Mouse (Mus musculus) neural tube, embryonic 11.5 days (tissue): ENCODE data around the gene Krtap10-10. TPM values are rescaled to one million over a fixed set of nuclear protein-coding genes. Genes with fewer than 3 reads are reported as not detected.
A peak's percentile ranks its signal among the peaks of the same experiment; 100 is the strongest.

Source experiments
- ATAC-seq: fragments of 200-750 bp; cut with Nextera tagmentation; 2 replicates; pipeline ENCODE4 v1.8.0; 2017; ENCODE audit warnings: moderate number of reproducible peaks, mild to moderate bottlenecking, moderate TSS enrichment, moderate library complexity; ENCODE audit not compliant: insufficient read depth, low FRiP score, low TSS enrichment
- DNase-seq: peaks from one replicate; pipeline ENCODE4 v3.0.0-alpha.2; 2015; ENCODE audit warnings: low spot score
- H3K27ac ChIP-seq: fragments of 300-500 bp; sonication (generic); 2 replicates; pipeline ENCODE4 v1.5.1; 2014; ENCODE audit warnings: low read depth, mild to moderate bottlenecking, low read length
- H3K27me3 ChIP-seq: fragments of 300-500 bp; sonication (generic); 2 replicates; pipeline ENCODE4 v1.6.1; 2014; ENCODE audit warnings: mild to moderate bottlenecking, low read length, mixed read lengths; ENCODE audit not compliant: control insufficient read depth, insufficient read depth
- H3K36me3 ChIP-seq: fragments of 300-500 bp; sonication (generic); 2 replicates; pipeline ENCODE4 v1.6.1; 2014; ENCODE audit warnings: mild to moderate bottlenecking, low read length, moderate library complexity, mixed read lengths; ENCODE audit not compliant: control insufficient read depth, insufficient read depth
- H3K4me1 ChIP-seq: fragments of 300-500 bp; sonication (generic); 2 replicates; pipeline ENCODE4 v1.6.1; 2014; ENCODE audit warnings: low read length, mixed read lengths; ENCODE audit not compliant: control insufficient read depth, insufficient read depth
- H3K4me2 ChIP-seq: fragments of 300-500 bp; sonication (generic); 2 replicates; pipeline ENCODE4 v1.6.1; 2014; ENCODE audit warnings: low read depth, mild to moderate bottlenecking, moderate library complexity
- H3K4me3 ChIP-seq: fragments of 300-500 bp; sonication (generic); 2 replicates; pipeline ENCODE4 v1.5.1; 2014; ENCODE audit warnings: low read depth, low read length
- H3K9ac ChIP-seq: fragments of 300-500 bp; sonication (generic); 2 replicates; pipeline ENCODE4 v1.6.1; 2014; ENCODE audit warnings: mild to moderate bottlenecking, low read length
- H3K9me3 ChIP-seq: fragments of 300-500 bp; sonication (generic); 2 replicates; pipeline ENCODE4 v1.6.1; 2016; ENCODE audit warnings: low read length; ENCODE audit not compliant: control insufficient read depth
- WGBS: fragments of 180-500 bp; shearing (Covaris S2); extraction: QIAGEN DNeasy Blood & Tissue Kit; methylation state at CpG from one replicate; pipeline ENCODE4 v1.1.7; 2014; 5-methylcytosine and 5-hydroxymethylcytosine counted together
- polyA plus RNA-seq: library from polyadenylated mRNA; unstranded; fragments of >200 nt; fragmentation: Nextera tagmentation; extraction: Ambion mirVana; gene quantifications from 2 replicates; pipeline ENCODE4 v1.2.1, GENCODE M21; 2014

Krtap10-10 gene
- polyA plus RNA-seq, 1 experiment from 2014 or later = not detected

- DNase-seq = no peak
- Histone ChIP-seq H3K27me3 (no peaks in the 10 kb centered on the region), H3K27ac (no peak within 1 kb of the TSS), H3K9ac (no peak within 1 kb of the TSS), H3K4me2 (no peak within 1 kb of the TSS), H3K4me3 (no peak within 1 kb of the TSS), H3K36me3 (no peaks in the 10 kb centered on the region), H3K9me3 (no peaks in the 10 kb centered on the region), H3K4me1 (no peaks in the 10 kb centered on the region)
- WGBS = 73% methylated on average over 5 of the region's 5 CpGs
- ATAC-seq = no peak
These were observed 24.0 kb upstream of the Krtap10-10 start, which contains the start of gene Gm9507 for GRCm38 (mm10) chr10:77811743-77812142. Gm9507 (minus strand) TSS chr10:77811843.

GRCm38 (mm10) chr10:77814382-77814781 is 21.4 kb upstream of the Krtap10-10 start, which contains the start of gene Gm2696:
Gm2696 (plus strand) TSS chr10:77814682.
- no peak within 1 kb of the TSS for H3K9ac ChIP-seq
- DNase-seq (no peak), ATAC-seq (no peak)
- H3K4me1 ChIP-seq = no peaks in the 10 kb centered on the region
- no peaks in the 10 kb centered on the region for H3K36me3 ChIP-seq
- no peak within 1 kb of the TSS for H3K27ac ChIP-seq
- WGBS = 59% methylated on average over 4 of the region's 4 CpGs
- H3K4me3 ChIP-seq = no peak within 1 kb of the TSS
- H3K4me2 ChIP-seq = no peak within 1 kb of the TSS
- H3K27me3 ChIP-seq = no peaks in the 10 kb centered on the region
- H3K9me3 ChIP-seq = no peaks in the 10 kb centered on the region

DNA sequence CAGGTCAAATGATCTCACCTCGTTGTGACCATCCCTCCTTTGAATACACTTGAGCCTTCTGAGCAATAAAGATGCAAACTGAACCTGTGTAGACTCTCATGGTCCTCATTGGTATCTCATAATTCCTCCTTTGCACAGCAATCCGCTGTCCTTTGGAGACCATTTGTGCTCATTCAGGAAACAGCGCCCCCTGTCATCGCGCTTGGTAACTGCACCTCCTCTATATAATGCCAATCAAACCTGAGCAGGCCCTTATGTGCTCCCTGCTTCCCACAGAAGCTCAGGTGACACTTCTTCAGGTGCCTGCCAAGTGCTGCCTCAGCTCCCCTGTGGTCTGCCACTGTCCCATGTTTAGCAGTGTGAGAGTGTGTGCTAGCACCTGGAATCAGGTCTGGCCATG is 20.2 kb upstream of the Krtap10-10 start:
- Histone ChIP-seq H3K36me3 (no peaks in the 10 kb centered on the region), H3K27me3 (no peaks in the 10 kb centered on the region), H3K27ac (no peak overlapping the region), H3K4me1 (no peaks in the 10 kb centered on the region), H3K9me3 (no peaks in the 10 kb centered on the region), H3K4me2 (no peak overlapping the region), H3K9ac (no peak overlapping the region), H3K4me3 (no peak overlapping the region)
- DNase-seq (peak; percentile 35), ATAC-seq (no peak)
- WGBS = 28% methylated on average over 5 of the region's 5 CpGs

DNA sequence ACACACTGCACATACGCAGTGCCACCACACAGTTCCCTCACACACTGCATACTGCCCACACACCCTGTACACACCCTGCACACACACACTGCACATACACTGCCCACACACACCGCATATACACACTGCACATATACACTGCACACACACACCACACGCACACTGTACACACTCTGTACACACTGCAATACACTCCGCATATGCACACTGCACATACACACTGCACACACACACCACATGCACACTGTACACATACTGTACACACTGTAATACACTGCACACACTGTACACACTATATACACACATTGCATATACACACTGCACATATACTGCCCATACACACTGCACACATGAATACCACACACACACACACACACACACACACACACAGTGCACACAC is 17.2 kb upstream of the Krtap10-10 start:
- DNase-seq (no peak), ATAC-seq (no peak)
- H3K36me3 ChIP-seq = no peaks in the 10 kb centered on the region
- no peak overlapping the region for H3K27ac ChIP-seq
- H3K9ac ChIP-seq = no peak overlapping the region
- H3K9me3 ChIP-seq = no peaks in the 10 kb centered on the region
- no peaks in the 10 kb centered on the region for H3K27me3 ChIP-seq
- H3K4me2 ChIP-seq = no peak overlapping the region
- no peak overlapping the region for H3K4me3 ChIP-seq
- H3K4me1 ChIP-seq = no peaks in the 10 kb centered on the region
- WGBS = 95% methylated on average over 4 of the region's 4 CpGs

- no peak for DNase-seq
These were observed 16.5 kb upstream of the Krtap10-10 start for GRCm38 (mm10) chr10:77819203-77819602.

GRCm38 (mm10) chr10:77826951-77827350 is 8.8 kb upstream of the Krtap10-10 start, which contains the start of gene Krtap10-4:
Krtap10-4 (minus strand) TSS chr10:77827095.
- no peak for ATAC-seq
- H3K27ac ChIP-seq = no peak within 1 kb of the TSS
- H3K36me3 ChIP-seq = no peaks in the 10 kb centered on the region
- no peak within 1 kb of the TSS for H3K9ac ChIP-seq
- H3K4me3 ChIP-seq = no peak within 1 kb of the TSS
- no peaks in the 10 kb centered on the region for H3K4me1 ChIP-seq
- H3K27me3 ChIP-seq = no peaks in the 10 kb centered on the region
- WGBS = 76% methylated on average over 6 of the region's 6 CpGs
- no peak within 1 kb of the TSS for H3K4me2 ChIP-seq
- DNase-seq = no peak
- H3K9me3 ChIP-seq = no peaks in the 10 kb centered on the region

More at GRCm38 (mm10) chr10:77819203-77819602, 16.5 kb upstream of the Krtap10-10 start:
- no peaks in the 10 kb centered on the region for H3K4me1 ChIP-seq
- no peak overlapping the region for H3K27ac ChIP-seq
- 53% methylated on average over 4 of the region's 4 CpGs for WGBS
- H3K36me3 ChIP-seq = no peaks in the 10 kb centered on the region
- no peak overlapping the region for H3K9ac ChIP-seq
- no peak overlapping the region for H3K4me2 ChIP-seq
- no peak for ATAC-seq
- H3K27me3 ChIP-seq = no peaks in the 10 kb centered on the region
- no peak overlapping the region for H3K4me3 ChIP-seq
- H3K9me3 ChIP-seq = no peaks in the 10 kb centered on the region

DNA sequence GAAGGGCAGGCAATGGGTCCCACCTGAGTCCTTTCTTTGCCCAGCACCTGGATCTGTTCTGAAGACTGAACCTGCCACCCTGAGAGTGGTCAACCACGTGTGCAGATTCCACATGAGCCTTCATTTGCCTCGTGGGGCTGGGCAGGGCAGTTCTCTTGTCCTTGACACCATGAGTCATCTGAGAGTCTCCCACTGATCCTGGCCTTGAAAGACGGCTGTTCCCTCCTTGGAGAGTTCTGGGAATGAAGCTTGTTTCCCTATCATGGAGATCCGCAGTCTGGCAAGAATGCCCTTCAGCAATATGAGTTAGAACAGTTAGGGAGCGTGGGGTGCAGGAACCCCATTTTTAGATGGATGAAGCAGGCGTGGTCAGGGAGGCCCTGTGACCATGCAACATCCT is 3.3 kb downstream of the Krtap10-10 start:
- no peak overlapping the region for H3K27ac ChIP-seq
- no peak overlapping the region for H3K4me2 ChIP-seq
- DNase-seq (no peak), ATAC-seq (no peak)
- H3K4me1 ChIP-seq = no peaks in the 10 kb centered on the region
- H3K9me3 ChIP-seq = no peaks in the 10 kb centered on the region
- no peaks in the 10 kb centered on the region for H3K27me3 ChIP-seq
- no peak overlapping the region for H3K4me3 ChIP-seq
- WGBS = 80% methylated on average over 6 of the region's 6 CpGs
- no peaks in the 10 kb centered on the region for H3K36me3 ChIP-seq
- no peak overlapping the region for H3K9ac ChIP-seq

GRCm38 (mm10) chr10:77846503-77846902 is 10.8 kb downstream of the Krtap10-10 start, which contains the start of gene Gm36176:
Gm36176 (plus strand) TSS chr10:77846803.
- H3K4me3 ChIP-seq = no peak within 1 kb of the TSS
- no peak within 1 kb of the TSS for H3K27ac ChIP-seq
- ATAC-seq (no peak), DNase-seq (no peak)
- H3K9me3 ChIP-seq = no peaks in the 10 kb centered on the region
- 96% methylated on average over 3 of the region's 3 CpGs for WGBS
- no peak within 1 kb of the TSS for H3K4me2 ChIP-seq
- no peaks in the 10 kb centered on the region for H3K4me1 ChIP-seq
- no peak within 1 kb of the TSS for H3K9ac ChIP-seq
- H3K27me3 ChIP-seq = no peaks in the 10 kb centered on the region
- H3K36me3 ChIP-seq = no peaks in the 10 kb centered on the region

- 23% methylated on average over 2 of the region's 2 CpGs for WGBS
- DNase-seq = no peak
- H3K9me3 ChIP-seq = no peaks in the 10 kb centered on the region
These were observed 11.2 kb downstream of the Krtap10-10 start for GRCm38 (mm10) chr10:77846961-77847360.

More at GRCm38 (mm10) chr10:77846961-77847360, 11.2 kb downstream of the Krtap10-10 start:
- no peaks in the 10 kb centered on the region for H3K4me1 ChIP-seq
- ATAC-seq = no peak
- H3K27me3 ChIP-seq = no peaks in the 10 kb centered on the region
- no peak overlapping the region for H3K27ac ChIP-seq
- H3K36me3 ChIP-seq = no peaks in the 10 kb centered on the region
- no peak overlapping the region for H3K4me3 ChIP-seq
- no peak overlapping the region for H3K9ac ChIP-seq
- no peak overlapping the region for H3K4me2 ChIP-seq
